Mouse (Mus musculus) myocyte (in vitro differentiated cells): ENCODE measurements around the gene Bzw2.

Experiments
- MYOD1 ChIP-seq, 3 experiments: IDR thresholded peaks; one replicate each; pipeline ENCODE4 v1.6.1; 2011; ENCODE audit warnings: control low read depth in 2 of 3, low read depth in 2 of 3, mild to moderate bottlenecking in 2 of 3, moderate library complexity in 1 of 3; ENCODE audit not compliant: insufficient read length in 2 of 3, control insufficient read depth in 1 of 3
- POLR2A ChIP-seq: IDR thresholded peaks from one replicate; pipeline ENCODE4 v1.6.1; 2011; ENCODE audit warnings: low read depth, mild to moderate bottlenecking, control low read depth, moderate library complexity; ENCODE audit not compliant: insufficient read length
- TCF12 ChIP-seq: IDR thresholded peaks from one replicate; pipeline ENCODE4 v1.6.1; 2011; ENCODE audit warnings: mild to moderate bottlenecking, control low read depth; ENCODE audit not compliant: poor library complexity, insufficient read depth, severe bottlenecking

DNA sequence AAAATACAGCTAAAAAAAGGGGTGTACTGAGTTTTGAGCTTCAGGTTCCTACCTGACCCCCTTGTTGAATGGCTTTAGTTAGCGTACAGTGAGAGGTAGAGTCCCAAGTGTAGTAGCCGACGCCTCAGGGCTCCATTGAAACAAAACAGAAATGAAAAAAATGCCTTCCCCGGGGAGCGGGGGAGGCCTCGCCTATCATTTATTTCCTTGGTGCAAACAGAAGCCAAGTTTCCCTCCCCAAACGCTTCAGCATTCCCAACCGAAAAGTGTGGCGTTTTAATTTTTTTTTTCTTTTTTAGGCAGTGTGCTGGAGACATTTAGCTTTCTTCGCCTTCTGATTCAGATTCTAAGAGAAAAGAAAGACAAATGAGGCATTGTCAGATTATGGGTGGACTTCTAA, 65.9 kb downstream of the Bzw2 start:
- TF ChIP-seq TCF12 (no peak), POLR2A (no peak), MYOD1 (IDR thresholded peaks at IDR 0.05; ENCODE audit: control insufficient read depth in 1 of 3, insufficient read length in 2 of 3, low read depth in 2 of 3) (no peak)
